Mouse (Mus musculus) midbrain, embryonic 14.5 days (tissue): Measurements from ENCODE around the gene Tmem45a. TPM values are rescaled to one million over a fixed set of nuclear protein-coding genes. Genes with fewer than 3 reads are reported as not detected.

Experiments
- ATAC-seq: fragments of 200-750 bp; cut with Nextera tagmentation; 2 replicates; pipeline ENCODE4 v1.8.0; 2017; ENCODE audit warnings: moderate number of reproducible peaks, moderate library complexity; ENCODE audit not compliant: low FRiP score, low TSS enrichment
- DNase-seq: peaks from one replicate; pipeline ENCODE4 v3.0.0-alpha.2; 2015
- H3K27ac ChIP-seq: fragments of 300-500 bp; sonication (generic); replicated peaks from 2 replicates; pipeline ENCODE4 v1.5.1; 2014; ENCODE audit warnings: mild to moderate bottlenecking, low read depth, low read length, moderate library complexity
- H3K27me3 ChIP-seq: fragments of 300-500 bp; sonication (generic); 2 replicates; pipeline ENCODE4 v1.6.1; 2014; ENCODE audit warnings: low read length, control low read depth, mixed read lengths; ENCODE audit not compliant: control insufficient read depth, insufficient read depth
- H3K36me3 ChIP-seq: fragments of 300-500 bp; sonication (generic); 2 replicates; pipeline ENCODE4 v1.6.1; 2014; ENCODE audit warnings: low read length, control low read depth; ENCODE audit not compliant: control insufficient read depth, insufficient read depth
- H3K4me1 ChIP-seq: fragments of 300-500 bp; sonication (generic); 2 replicates; pipeline ENCODE4 v1.6.1; 2014; ENCODE audit warnings: mild to moderate bottlenecking, antibody characterized with exemption, low read length, control low read depth; ENCODE audit not compliant: control insufficient read depth, insufficient read depth
- H3K4me2 ChIP-seq: fragments of 300-500 bp; sonication (generic); 2 replicates; pipeline ENCODE4 v1.6.1; 2014; ENCODE audit warnings: mild to moderate bottlenecking, low read length, moderate library complexity
- H3K4me3 ChIP-seq: fragments of 300-500 bp; sonication (generic); replicated peaks from 2 replicates; pipeline ENCODE4 v1.5.1; 2014; ENCODE audit warnings: low read depth, low read length
- H3K9ac ChIP-seq: fragments of 300-500 bp; sonication (generic); replicated peaks from 2 replicates; pipeline ENCODE4 v1.6.1; 2014; ENCODE audit warnings: mild to moderate bottlenecking, low read length, moderate library complexity
- H3K9me3 ChIP-seq: fragments of 300-500 bp; sonication (generic); 2 replicates; pipeline ENCODE4 v1.6.1; 2016; ENCODE audit warnings: low read length, control low read depth, mixed read lengths; ENCODE audit not compliant: control insufficient read depth
- WGBS: fragments of 180-500 bp; shearing (Covaris S2); extraction: QIAGEN DNeasy Blood & Tissue Kit; methylation state at CpG from one replicate; pipeline ENCODE4 v1.1.7; 2014; 5-methylcytosine and 5-hydroxymethylcytosine counted together
- polyA plus RNA-seq: library from polyadenylated mRNA; unstranded; fragments of >200 nt; fragmentation: Nextera tagmentation; extraction: Ambion mirVana; gene quantifications from 2 replicates; pipeline ENCODE4 v1.2.1, GENCODE M21; 2014

Gene Tmem45a
- polyA plus RNA-seq, 1 experiment from 2014 or later = 6.0 TPM

GRCm38 (mm10) chr16:56884811-56885210 is 1.2 kb downstream of the Tmem45a start:
- H3K9me3 ChIP-seq = no peaks in the 10 kb centered on the region
- H3K36me3 ChIP-seq = no peaks in the 10 kb centered on the region
- H3K27me3 ChIP-seq = no peaks in the 10 kb centered on the region
- ATAC-seq (no peak), DNase-seq (no peak)
- H3K4me3 ChIP-seq = no peak overlapping the region
- 97% methylated on average over 6 of the region's 6 CpGs for WGBS
- H3K4me1 ChIP-seq = no peaks in the 10 kb centered on the region
- H3K27ac ChIP-seq = no peak overlapping the region
- no peak overlapping the region for H3K4me2 ChIP-seq
- H3K9ac ChIP-seq = no peak overlapping the region

DNA sequence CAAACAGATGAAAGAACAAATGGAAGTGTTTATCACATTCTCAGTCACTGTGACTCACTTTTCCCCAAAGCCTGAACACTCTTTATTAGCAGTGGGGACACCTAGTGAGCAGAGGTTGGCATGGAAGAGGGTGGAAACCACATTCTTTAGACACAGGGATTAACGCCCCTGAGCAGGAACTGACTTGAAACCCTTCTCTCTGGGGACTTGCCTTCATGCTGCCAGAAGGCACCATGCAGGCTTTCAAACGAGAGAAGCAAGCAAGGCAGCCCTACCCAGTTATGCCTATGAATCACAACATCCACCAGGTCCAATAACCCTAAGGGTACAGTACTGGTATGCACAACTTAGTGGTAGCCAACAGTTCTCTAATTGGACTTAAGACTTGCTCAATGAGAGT is 12.6 kb downstream of the Tmem45a start:
- no peaks in the 10 kb centered on the region for H3K27me3 ChIP-seq
- 13% methylated on average over 2 of the region's 2 CpGs for WGBS
- DNase-seq (no peak), ATAC-seq (no peak)
- H3K4me3 ChIP-seq = no peak overlapping the region
- no peaks in the 10 kb centered on the region for H3K9me3 ChIP-seq
- H3K4me2 ChIP-seq = no peak overlapping the region
- H3K36me3 ChIP-seq = no peaks in the 10 kb centered on the region
- no peaks in the 10 kb centered on the region for H3K4me1 ChIP-seq
- no peak overlapping the region for H3K27ac ChIP-seq
- no peak overlapping the region for H3K9ac ChIP-seq

- no peak overlapping the region for H3K9ac ChIP-seq
- H3K27ac ChIP-seq = no peak overlapping the region
- WGBS = 88% methylated on average over 3 of the region's 3 CpGs
- no peak overlapping the region for H3K4me3 ChIP-seq
- DNase-seq (no peak), ATAC-seq (no peak)
- no peaks in the 10 kb centered on the region for H3K27me3 ChIP-seq
- no peaks in the 10 kb centered on the region for H3K9me3 ChIP-seq
- H3K4me1 ChIP-seq = no peaks in the 10 kb centered on the region
- no peak overlapping the region for H3K4me2 ChIP-seq
- no peaks in the 10 kb centered on the region for H3K36me3 ChIP-seq
These were observed 15.5 kb downstream of the Tmem45a start for GRCm38 (mm10) chr16:56870458-56870857.

DNA sequence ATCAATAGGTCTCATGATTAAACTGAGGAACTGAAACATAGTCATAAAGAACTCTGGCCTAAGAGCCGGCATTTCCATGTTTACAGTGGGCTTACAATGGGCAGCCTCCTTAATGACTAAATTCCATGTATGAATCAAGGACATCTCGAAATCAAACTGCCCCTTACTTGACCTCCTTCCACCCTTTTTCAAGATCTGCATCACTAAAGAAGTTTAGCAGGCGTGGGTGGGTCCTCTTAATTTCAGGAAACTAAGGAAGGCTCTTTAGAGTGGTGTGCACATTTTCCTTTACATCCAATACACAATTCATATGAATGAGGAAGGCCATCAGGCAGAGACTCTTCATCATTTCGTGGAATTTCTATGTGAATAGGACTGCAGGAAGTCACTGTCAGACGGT is 17.6 kb downstream of the Tmem45a start:
- Histone ChIP-seq H3K27me3 (no peaks in the 10 kb centered on the region), H3K9ac (no peak overlapping the region), H3K4me3 (no peak overlapping the region), H3K4me1 (no peaks in the 10 kb centered on the region), H3K27ac (no peak overlapping the region), H3K9me3 (no peaks in the 10 kb centered on the region), H3K36me3 (no peaks in the 10 kb centered on the region), H3K4me2 (no peak overlapping the region)
- DNase-seq (no peak), ATAC-seq (no peak)
- 83% methylated on average over 5 of the region's 5 CpGs for WGBS

GRCm38 (mm10) chr16:56867591-56867990 is 18.4 kb downstream of the Tmem45a start:
- 81% methylated on average over 4 of the region's 4 CpGs for WGBS
- H3K9me3 ChIP-seq = no peaks in the 10 kb centered on the region
- DNase-seq = no peak

DNA sequence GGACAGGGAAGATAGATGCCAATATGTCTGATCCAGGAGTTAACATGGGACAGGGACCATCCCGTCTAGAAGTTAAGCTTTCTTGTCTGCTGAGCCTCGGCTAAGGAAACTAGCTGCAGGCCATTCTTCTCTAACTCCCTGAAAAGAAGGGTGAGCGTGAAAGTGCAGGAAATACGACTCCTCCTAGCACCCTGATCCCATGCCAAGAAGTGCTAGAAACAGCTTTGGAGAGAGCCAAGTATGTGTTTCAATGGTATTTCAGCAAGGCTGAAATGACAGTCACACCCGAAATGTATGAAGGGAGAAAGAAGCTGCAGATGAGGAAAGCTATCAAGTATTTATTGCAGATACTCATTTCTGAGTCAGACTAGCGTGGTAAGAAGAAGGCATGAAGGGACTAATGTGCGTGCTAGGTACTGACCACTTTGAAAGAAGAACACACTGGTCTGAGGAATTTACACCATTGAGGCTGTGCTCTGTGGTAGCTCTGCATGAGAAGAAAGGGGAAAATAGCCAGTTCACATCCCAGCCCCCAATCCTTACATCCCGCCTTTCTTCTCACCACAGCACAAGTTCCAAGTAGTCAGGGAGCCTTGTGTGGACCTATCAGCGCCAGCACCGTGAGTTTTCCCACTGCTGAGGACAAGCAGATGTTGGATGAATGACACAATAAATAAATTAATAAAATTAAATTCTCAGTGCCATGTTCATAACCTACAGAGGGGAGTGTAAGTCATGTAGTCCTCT is 33.0 kb downstream of the Tmem45a start:
- H3K36me3 ChIP-seq = no peaks in the 10 kb centered on the region
- H3K4me3 ChIP-seq = no peak overlapping the region
- DNase-seq (no peak), ATAC-seq (no peak)
- H3K4me2 ChIP-seq = no peak overlapping the region
- H3K4me1 ChIP-seq = no peaks in the 10 kb centered on the region
- H3K9ac ChIP-seq = no peak overlapping the region
- no peak overlapping the region for H3K27ac ChIP-seq
- WGBS = 68% methylated on average over 10 of the region's 10 CpGs
- H3K27me3 ChIP-seq = no peaks in the 10 kb centered on the region
- no peaks in the 10 kb centered on the region for H3K9me3 ChIP-seq

More at GRCm38 (mm10) chr16:56867591-56867990, 18.4 kb downstream of the Tmem45a start:
- Histone ChIP-seq H3K4me1 (no peaks in the 10 kb centered on the region), H3K4me2 (no peak overlapping the region), H3K4me3 (no peak overlapping the region), H3K9ac (no peak overlapping the region), H3K36me3 (no peaks in the 10 kb centered on the region), H3K27me3 (no peaks in the 10 kb centered on the region), H3K27ac (no peak overlapping the region)
- no peak for ATAC-seq

DNA sequence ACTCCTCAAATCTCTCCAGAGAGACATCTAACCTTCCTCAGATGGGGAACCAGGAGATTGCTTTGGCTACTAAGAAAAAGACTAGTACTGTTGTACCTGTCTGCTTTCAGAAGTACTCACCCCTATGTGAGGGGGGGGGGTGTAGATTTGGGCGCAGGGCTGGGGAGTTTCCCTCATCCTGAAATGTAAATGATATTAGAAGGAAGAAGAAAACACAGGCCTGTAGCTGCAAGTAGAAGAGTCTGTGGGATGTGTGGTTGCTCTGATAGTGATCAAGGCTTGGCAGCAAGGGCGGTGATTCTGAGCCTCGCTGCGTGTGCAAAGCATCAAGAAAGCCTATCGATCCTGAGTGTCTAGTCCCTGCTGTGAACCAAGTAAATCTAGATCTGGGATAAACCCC is 43.0 kb downstream of the Tmem45a start:
- ATAC-seq = no peak
- Histone ChIP-seq H3K4me1 (no peaks in the 10 kb centered on the region), H3K4me2 (no peak overlapping the region), H3K4me3 (no peak overlapping the region), H3K27me3 (no peaks in the 10 kb centered on the region), H3K27ac (no peak overlapping the region), H3K9ac (no peak overlapping the region), H3K9me3 (no peaks in the 10 kb centered on the region), H3K36me3 (no peaks in the 10 kb centered on the region)
- no peak for DNase-seq
- WGBS = 90% methylated on average over 5 of the region's 5 CpGs

DNA sequence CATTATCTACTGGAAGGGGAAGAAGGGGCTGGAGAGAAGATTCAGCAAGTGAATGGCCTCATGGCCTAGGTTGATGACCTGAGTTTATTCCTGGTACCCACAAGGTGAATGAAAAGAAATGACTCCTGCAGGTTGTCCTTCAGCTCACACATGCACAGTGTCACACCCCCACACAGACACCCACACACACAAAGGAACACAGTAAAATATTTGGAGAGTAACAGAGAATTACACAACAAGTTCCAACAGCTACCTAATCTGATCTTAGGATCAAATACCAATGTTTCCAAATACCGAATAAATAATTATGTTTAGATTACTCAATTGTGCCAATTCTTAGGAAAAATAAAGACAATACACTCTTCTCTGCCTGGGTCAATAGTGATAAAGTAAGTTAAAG is 52.7 kb downstream of the Tmem45a start:
- no peaks in the 10 kb centered on the region for H3K27me3 ChIP-seq
- DNase-seq = no peak
- 84% methylated on average over 1 of the region's 1 CpGs for WGBS
- H3K9ac ChIP-seq = no peak overlapping the region
- no peaks in the 10 kb centered on the region for H3K36me3 ChIP-seq
- H3K27ac ChIP-seq = no peak overlapping the region
- H3K4me1 ChIP-seq = no peaks in the 10 kb centered on the region
- H3K4me3 ChIP-seq = no peak overlapping the region
- no peak overlapping the region for H3K4me2 ChIP-seq
- no peak for ATAC-seq
- no peaks in the 10 kb centered on the region for H3K9me3 ChIP-seq

DNA sequence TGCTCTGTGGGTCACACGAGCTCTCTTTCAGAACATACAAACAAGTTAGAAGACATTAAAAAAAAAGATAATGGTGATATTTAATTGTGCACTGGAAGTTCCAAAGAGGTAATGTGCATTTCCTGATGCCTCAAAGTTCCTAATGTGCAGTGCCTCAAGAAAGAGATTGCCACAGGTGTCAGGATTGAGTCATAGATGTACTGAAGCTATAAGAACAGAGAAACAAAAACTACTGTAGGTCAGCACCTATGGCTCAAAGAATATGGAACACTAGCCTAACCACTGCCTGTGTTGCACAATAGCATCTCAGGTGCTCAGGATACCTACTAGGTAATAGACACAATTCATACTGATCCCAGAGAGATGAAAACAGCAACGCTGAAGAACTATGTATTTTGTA is 54.0 kb downstream of the Tmem45a start:
- WGBS = 95% methylated on average over 2 of the region's 2 CpGs
- Histone ChIP-seq H3K36me3 (no peaks in the 10 kb centered on the region), H3K4me3 (no peak overlapping the region), H3K4me2 (no peak overlapping the region), H3K4me1 (no peaks in the 10 kb centered on the region), H3K9ac (no peak overlapping the region), H3K27ac (no peak overlapping the region), H3K27me3 (no peaks in the 10 kb centered on the region), H3K9me3 (no peaks in the 10 kb centered on the region)
- no peak for DNase-seq
- no peak for ATAC-seq
